Mouse (Mus musculus) myocyte (in vitro differentiated cells): ENCODE results near the gene Tmem120b. TPM values are rescaled to one million over a fixed set of nuclear protein-coding genes. Genes with fewer than 3 reads are reported as not detected.

ENCODE experiments used
- H3K27me3 ChIP-seq: one replicate; pipeline ENCODE4 v1.6.1; 2011; ENCODE audit not compliant: control insufficient read depth, insufficient read depth, insufficient read length
- H3K36me3 ChIP-seq: one replicate; pipeline ENCODE4 v1.6.1; 2011; ENCODE audit not compliant: control insufficient read depth, insufficient read depth
- H3K4me2 ChIP-seq: one replicate; pipeline ENCODE4 v1.6.1; 2011; ENCODE audit warnings: low read depth, control low read depth
- H3K4me3 ChIP-seq: one replicate; pipeline ENCODE4 v1.5.1; 2011; ENCODE audit warnings: mild to moderate bottlenecking, control low read depth, moderate library complexity
- H3K79me2 ChIP-seq: one replicate; pipeline ENCODE4 v1.6.1; 2011; ENCODE audit not compliant: control insufficient read depth, insufficient read depth
- H3ac ChIP-seq: one replicate; pipeline ENCODE4 v1.6.1; 2011; ENCODE audit not compliant: control insufficient read depth, insufficient read length
- CEBPB ChIP-seq: IDR thresholded peaks from 2 replicates; pipeline ENCODE4 v1.6.1; 2011; ENCODE audit warnings: mild to moderate bottlenecking, moderate library complexity; ENCODE audit not compliant: poor library complexity, insufficient read depth, severe bottlenecking
- E2F4 ChIP-seq: IDR thresholded peaks from one replicate; pipeline ENCODE4 v1.6.1; 2011; ENCODE audit warnings: mild to moderate bottlenecking, control low read depth, moderate library complexity; ENCODE audit not compliant: insufficient read depth
- MAX ChIP-seq: IDR thresholded peaks from one replicate; pipeline ENCODE4 v1.6.1; 2011; ENCODE audit warnings: low read depth, mild to moderate bottlenecking, control low read depth
- MYOD1 ChIP-seq, 3 experiments: IDR thresholded peaks; one replicate each; pipeline ENCODE4 v1.6.1; 2011; ENCODE audit warnings: control low read depth in 2 of 3, low read depth in 2 of 3, mild to moderate bottlenecking in 2 of 3, moderate library complexity in 1 of 3; ENCODE audit not compliant: insufficient read length in 2 of 3, control insufficient read depth in 1 of 3
- MYOG ChIP-seq, 3 experiments: IDR thresholded peaks; one replicate each; pipeline ENCODE4 v1.6.1; 2011; ENCODE audit warnings: control low read depth in 2 of 3, low read depth in 2 of 3, mild to moderate bottlenecking in 2 of 3; ENCODE audit not compliant: insufficient read length in 2 of 3, control insufficient read depth in 1 of 3, insufficient read depth in 1 of 3
- POLR2A ChIP-seq: IDR thresholded peaks from one replicate; pipeline ENCODE4 v1.6.1; 2011; ENCODE audit warnings: low read depth, mild to moderate bottlenecking, control low read depth, moderate library complexity; ENCODE audit not compliant: insufficient read length
- POLR2AphosphoS2 ChIP-seq: IDR thresholded peaks from one replicate; pipeline ENCODE4 v1.6.1; 2011; ENCODE audit warnings: low read depth, control low read depth; ENCODE audit not compliant: insufficient read length
- REST ChIP-seq: IDR thresholded peaks from one replicate; pipeline ENCODE4 v1.6.1; 2011; ENCODE audit warnings: mild to moderate bottlenecking, control low read depth, moderate library complexity; ENCODE audit not compliant: insufficient read depth, insufficient read length
- SRF ChIP-seq: IDR thresholded peaks from one replicate; pipeline ENCODE4 v1.6.1; 2011; ENCODE audit warnings: low read depth; ENCODE audit not compliant: control insufficient read depth, insufficient read length
- TCF12 ChIP-seq: IDR thresholded peaks from one replicate; pipeline ENCODE4 v1.6.1; 2011; ENCODE audit warnings: mild to moderate bottlenecking, control low read depth; ENCODE audit not compliant: poor library complexity, insufficient read depth, severe bottlenecking
- TCF3 ChIP-seq: IDR thresholded peaks from one replicate; pipeline ENCODE4 v1.6.1; 2011; ENCODE audit warnings: low read depth, control low read depth; ENCODE audit not compliant: insufficient read length
- USF1 ChIP-seq: IDR thresholded peaks from one replicate; pipeline ENCODE4 v1.6.1; 2011; ENCODE audit warnings: low read depth, mild to moderate bottlenecking, control low read depth, moderate library complexity
- polyA plus RNA-seq: library from polyadenylated mRNA; unstranded; fragments of >200 nt; fragmentation: generic; extraction: Trizol; gene quantifications from one replicate; pipeline ENCODE4 v1.2.1, GENCODE M21; 2012; ENCODE audit warnings: missing spikeins

The Tmem120b gene
- polyA plus RNA-seq, 1 experiment, result 41.3 TPM

DNA sequence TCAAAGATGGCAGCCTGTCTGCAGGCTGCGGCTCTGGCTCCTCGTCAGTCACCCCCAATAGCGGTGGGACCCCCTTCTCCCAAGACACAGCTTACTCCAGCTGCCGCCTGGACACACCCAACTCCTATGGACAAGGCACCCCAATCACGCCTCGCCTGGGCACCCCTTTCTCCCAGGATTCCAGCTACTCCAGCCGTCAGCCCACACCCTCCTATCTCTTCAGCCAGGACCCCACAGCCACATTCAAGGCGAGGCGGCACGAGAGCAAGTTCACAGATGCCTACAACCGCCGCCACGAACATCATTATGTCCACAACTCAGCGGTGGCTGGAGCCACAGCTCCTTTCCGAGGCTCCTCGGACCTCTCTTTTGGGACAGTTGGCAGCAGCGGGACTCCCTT is 79.4 kb downstream of the Tmem120b start:
- TF ChIP-seq POLR2A (no peak), MAX (no peak), MYOG (IDR thresholded peaks at IDR 0.05; ENCODE audit: control insufficient read depth in 1 of 3, insufficient read depth in 1 of 3, insufficient read length in 2 of 3, low read depth in 2 of 3) (no peak), MYOD1 (IDR thresholded peaks at IDR 0.05; ENCODE audit: control insufficient read depth in 1 of 3, insufficient read length in 2 of 3, low read depth in 2 of 3) (no peak)
- H3K79me2 ChIP-seq, result peaks cover 46% of the 10 kb centered on the region
- no peak overlapping the region for H3K4me2 ChIP-seq
- peaks cover 4% of the 10 kb centered on the region for H3K36me3 ChIP-seq
- no peaks in the 10 kb centered on the region for H3K27me3 ChIP-seq
- no peak overlapping the region for H3ac ChIP-seq
- no peak overlapping the region for H3K4me3 ChIP-seq

DNA sequence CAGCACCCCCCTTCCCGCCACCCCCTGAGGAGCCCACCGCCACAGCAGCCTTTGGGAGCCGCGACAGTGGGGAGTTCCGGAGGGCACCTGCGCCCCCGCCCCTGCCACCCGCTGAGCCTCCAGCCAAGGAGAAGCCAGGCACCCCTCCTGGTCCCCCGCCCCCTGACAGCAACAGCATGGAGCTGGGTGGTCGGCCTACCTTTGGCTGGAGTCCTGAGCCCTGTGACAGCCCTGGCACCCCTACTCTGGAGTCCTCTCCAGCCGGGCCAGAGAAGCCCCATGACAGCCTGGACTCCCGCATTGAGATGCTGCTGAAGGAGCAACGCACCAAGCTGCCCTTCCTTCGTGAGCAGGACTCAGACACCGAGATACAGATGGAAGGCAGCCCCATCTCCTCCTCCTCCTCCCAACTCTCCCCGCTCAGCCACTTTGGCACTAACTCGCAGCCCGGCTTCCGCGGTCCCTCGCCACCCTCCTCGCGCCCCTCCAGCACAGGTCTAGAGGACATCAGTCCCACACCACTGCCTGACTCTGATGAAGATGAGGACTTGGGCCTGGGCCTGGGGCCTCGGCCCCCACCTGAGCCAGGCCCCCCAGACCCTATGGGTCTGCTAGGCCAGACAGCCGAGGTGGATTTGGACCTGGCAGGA is 80.0 kb downstream of the Tmem120b start:
- H3K4me2 ChIP-seq, result no peak overlapping the region
- no peak overlapping the region for H3K4me3 ChIP-seq
- peaks cover 41% of the 10 kb centered on the region for H3K79me2 ChIP-seq
- TF ChIP-seq POLR2AphosphoS2, result no peak
- no peak for TF ChIP-seq POLR2A
- no peaks in the 10 kb centered on the region for H3K27me3 ChIP-seq
- H3K36me3 ChIP-seq, result peaks cover 10% of the 10 kb centered on the region
- H3ac ChIP-seq, result no peak overlapping the region

DNA sequence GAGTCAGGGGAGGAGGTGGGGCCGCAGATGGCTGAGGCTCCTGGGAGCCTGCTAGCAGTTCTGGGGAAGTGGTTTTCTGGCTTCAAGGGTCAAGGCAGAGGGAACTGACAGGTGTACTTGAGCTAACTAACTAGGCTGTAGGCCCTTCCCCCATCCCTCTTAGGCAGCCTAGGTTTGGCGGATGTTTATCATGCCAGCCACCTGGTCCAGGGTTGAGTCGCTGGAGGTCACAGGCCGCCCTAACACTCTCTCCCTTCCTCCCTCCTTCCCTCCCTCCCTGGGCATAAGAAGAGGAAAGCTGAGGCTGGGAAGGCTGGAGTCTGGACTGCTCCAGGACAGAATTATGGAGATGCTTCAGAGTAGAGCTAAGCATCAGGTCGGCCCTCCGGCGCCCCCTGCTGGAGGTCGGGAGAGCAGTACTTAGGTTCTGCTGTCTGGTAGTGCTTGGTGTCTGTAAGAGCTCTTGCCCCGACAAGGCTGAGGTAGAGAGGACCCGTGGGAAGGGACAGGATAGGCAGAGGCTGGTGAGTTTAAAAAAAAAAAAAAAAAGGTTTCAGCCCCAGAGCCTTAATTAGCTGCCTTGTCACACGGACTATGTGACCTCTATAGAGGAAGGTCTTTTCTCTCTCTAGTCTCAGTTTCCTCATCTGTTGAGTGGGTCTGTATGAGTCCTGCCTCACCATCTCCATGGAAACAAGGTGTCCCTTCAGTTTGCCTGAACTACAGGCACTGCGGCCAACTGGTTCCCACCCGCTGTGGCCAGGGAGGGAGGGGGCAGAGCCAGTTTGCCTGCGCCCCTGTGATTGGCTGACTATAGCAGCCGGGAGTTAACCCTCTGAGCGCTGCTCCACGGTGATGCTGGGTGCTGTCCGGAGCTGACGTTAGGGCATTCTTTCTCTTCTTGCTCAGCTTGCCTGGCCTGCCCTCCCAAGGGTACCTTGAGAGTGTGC is 81.5 kb downstream of the Tmem120b start:
- H3K36me3 ChIP-seq, result peaks cover 14% of the 10 kb centered on the region
- H3K4me3 ChIP-seq, result peak overlapping the region; percentile 10
- no peaks in the 10 kb centered on the region for H3K27me3 ChIP-seq
- H3ac ChIP-seq, result no peak overlapping the region
- peaks cover 25% of the 10 kb centered on the region for H3K79me2 ChIP-seq
- H3K4me2 ChIP-seq, result peak overlapping the region; percentile 69
- peak in 1 of 3 experiments; percentile 41 for TF ChIP-seq MYOD1 (IDR thresholded peaks at IDR 0.05; ENCODE audit: control insufficient read depth in 1 of 3, insufficient read length in 2 of 3, low read depth in 2 of 3)
- peak; percentile 33 for TF ChIP-seq POLR2A
- no peak for TF ChIP-seq SRF
- TF ChIP-seq MYOG (IDR thresholded peaks at IDR 0.05; ENCODE audit: control insufficient read depth in 1 of 3, insufficient read depth in 1 of 3, insufficient read length in 2 of 3, low read depth in 2 of 3), result peak in 1 of 3 experiments; percentile 32

DNA sequence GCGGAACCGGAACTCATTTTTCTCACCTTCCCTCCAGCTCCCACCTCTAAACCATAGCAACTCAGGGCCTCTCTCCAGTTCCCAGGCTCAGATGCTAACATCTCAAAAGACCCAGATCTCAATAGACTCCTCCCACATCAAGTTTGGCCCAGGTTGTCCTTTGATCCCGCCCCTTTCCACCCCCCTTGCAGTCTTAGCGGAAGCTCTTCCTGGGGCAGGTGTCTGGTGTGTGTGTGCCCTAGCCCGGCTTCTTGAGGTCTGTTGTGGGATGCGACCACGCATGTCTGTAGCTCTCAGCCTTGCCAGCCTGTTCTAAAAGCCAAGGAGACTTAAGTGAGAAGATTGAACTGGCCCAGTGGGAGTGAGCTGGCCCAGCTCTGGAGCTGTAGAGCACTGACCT is 82.4 kb downstream of the Tmem120b start:
- peaks cover 12% of the 10 kb centered on the region for H3K36me3 ChIP-seq
- peak overlapping the region; percentile 69 for H3K4me2 ChIP-seq
- no peak overlapping the region for H3ac ChIP-seq
- no peaks in the 10 kb centered on the region for H3K27me3 ChIP-seq
- H3K4me3 ChIP-seq, result peak overlapping the region; percentile 10
- TF ChIP-seq MYOD1 (IDR thresholded peaks at IDR 0.05; ENCODE audit: control insufficient read depth in 1 of 3, insufficient read length in 2 of 3, low read depth in 2 of 3), result no peak
- TF ChIP-seq USF1, result no peak
- TF ChIP-seq E2F4, result no peak
- TF ChIP-seq TCF3, result no peak
- no peak for TF ChIP-seq POLR2A
- no peak for TF ChIP-seq SRF
- TF ChIP-seq CEBPB, result no peak
- no peak for TF ChIP-seq POLR2AphosphoS2
- H3K79me2 ChIP-seq, result peaks cover 19% of the 10 kb centered on the region

DNA sequence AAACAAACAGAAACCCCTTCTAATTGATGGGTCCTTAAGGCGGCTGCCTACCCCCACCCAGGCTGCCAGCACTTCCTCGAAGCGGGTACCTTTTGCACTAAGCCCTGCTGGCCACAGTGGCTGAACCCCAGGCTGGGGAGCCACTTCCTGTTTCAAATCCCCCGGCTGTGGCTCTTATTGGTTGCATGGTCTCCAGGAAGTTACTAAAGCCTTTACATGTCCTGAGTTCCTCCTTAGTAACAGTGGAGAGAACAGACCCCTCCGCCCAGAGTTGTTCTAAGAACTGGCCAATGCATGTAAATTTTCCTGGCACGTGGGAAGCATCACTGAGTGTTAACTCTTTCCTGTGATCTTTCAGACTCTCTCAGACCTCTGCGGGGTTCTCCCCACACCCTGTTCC is 82.9 kb downstream of the Tmem120b start:
- H3K4me2 ChIP-seq, result no peak overlapping the region
- H3ac ChIP-seq, result no peak overlapping the region
- TF ChIP-seq CEBPB (no peak), MAX (no peak), MYOD1 (IDR thresholded peaks at IDR 0.05; ENCODE audit: control insufficient read depth in 1 of 3, insufficient read length in 2 of 3, low read depth in 2 of 3) (no peak), POLR2A (no peak), POLR2AphosphoS2 (no peak), TCF3 (no peak), TCF12 (no peak), REST (no peak), MYOG (IDR thresholded peaks at IDR 0.05; ENCODE audit: control insufficient read depth in 1 of 3, insufficient read depth in 1 of 3, insufficient read length in 2 of 3, low read depth in 2 of 3) (no peak), USF1 (no peak), SRF (no peak), E2F4 (no peak)
- H3K27me3 ChIP-seq, result no peaks in the 10 kb centered on the region
- H3K4me3 ChIP-seq, result no peak overlapping the region
- peaks cover 19% of the 10 kb centered on the region for H3K79me2 ChIP-seq
- H3K36me3 ChIP-seq, result peaks cover 12% of the 10 kb centered on the region
